Mouse (Mus musculus) limb, embryonic 10.5 days (tissue): ENCODE measurements at regions not wholly inside any gene's neighbourhood (a gene's known extent, or its start where the extent isn't known, plus 50 kb on each side); places are given as distances from the start of the nearest gene placed in this dataset.
"Not testable (repeated sequence)": the region's sequence is repeated elsewhere in the genome, so short reads cannot be mapped to it uniquely, and the experiment has no call there.

Experiments used
- DNase-seq: peaks from one replicate; pipeline ENCODE4 v3.0.0-alpha.2; 2017; ENCODE audit warnings: low spot score
- H3K27ac ChIP-seq: fragments of 300-500 bp; sonication (generic); 2 replicates; pipeline ENCODE4 v1.5.1; 2016; ENCODE audit warnings: mild to moderate bottlenecking
- H3K27me3 ChIP-seq: fragments of 300-500 bp; sonication (generic); 2 replicates; pipeline ENCODE4 v1.6.1; 2016; ENCODE audit warnings: low read depth, mild to moderate bottlenecking; ENCODE audit not compliant: poor library complexity, severe bottlenecking
- H3K36me3 ChIP-seq: fragments of 300-500 bp; sonication (generic); 2 replicates; pipeline ENCODE4 v1.6.1; 2016; ENCODE audit warnings: mild to moderate bottlenecking, moderate library complexity
- H3K4me1 ChIP-seq: fragments of 300-500 bp; sonication (generic); 2 replicates; pipeline ENCODE4 v1.6.1; 2016
- H3K4me3 ChIP-seq: fragments of 300-500 bp; sonication (generic); 2 replicates; pipeline ENCODE4 v1.5.1; 2016; ENCODE audit warnings: mild to moderate bottlenecking, moderate library complexity
- H3K9me3 ChIP-seq: fragments of 300-500 bp; sonication (generic); replicated peaks from 2 replicates; pipeline ENCODE4 v1.6.1; 2016; ENCODE audit warnings: mild to moderate bottlenecking
- WGBS: fragments of 180-500 bp; shearing (Covaris S2); methylation state at CpG from one replicate; pipeline ENCODE4 v1.1.7; 2016; 5-methylcytosine and 5-hydroxymethylcytosine counted together

GRCm38 (mm10) chr2:171985813-171986572 is 57.3 kb downstream of the Cbln4 start:
- Histone ChIP-seq H3K27ac (0 out of 2 replicates have a peak overlapping the region, but pooled peaks have one; percentile 19), H3K4me1 (peaks cover 25% of the 10 kb centered on the region), H3K27me3 (peaks cover 9% of the 10 kb centered on the region; the same call in 1 of the 2 replicates), H3K9me3 (no peaks in the 10 kb centered on the region), H3K36me3 (no peaks in the 10 kb centered on the region), H3K4me3 (no peak overlapping the region)
- 12% methylated on average over 8 of the region's 8 CpGs for WGBS
- DNase-seq: no peak

GRCm38 (mm10) chr2:171969311-171969905 is 73.9 kb downstream of the Cbln4 start:
- no peak for DNase-seq
- 64% methylated on average over 13 of the region's 13 CpGs for WGBS

DNA sequence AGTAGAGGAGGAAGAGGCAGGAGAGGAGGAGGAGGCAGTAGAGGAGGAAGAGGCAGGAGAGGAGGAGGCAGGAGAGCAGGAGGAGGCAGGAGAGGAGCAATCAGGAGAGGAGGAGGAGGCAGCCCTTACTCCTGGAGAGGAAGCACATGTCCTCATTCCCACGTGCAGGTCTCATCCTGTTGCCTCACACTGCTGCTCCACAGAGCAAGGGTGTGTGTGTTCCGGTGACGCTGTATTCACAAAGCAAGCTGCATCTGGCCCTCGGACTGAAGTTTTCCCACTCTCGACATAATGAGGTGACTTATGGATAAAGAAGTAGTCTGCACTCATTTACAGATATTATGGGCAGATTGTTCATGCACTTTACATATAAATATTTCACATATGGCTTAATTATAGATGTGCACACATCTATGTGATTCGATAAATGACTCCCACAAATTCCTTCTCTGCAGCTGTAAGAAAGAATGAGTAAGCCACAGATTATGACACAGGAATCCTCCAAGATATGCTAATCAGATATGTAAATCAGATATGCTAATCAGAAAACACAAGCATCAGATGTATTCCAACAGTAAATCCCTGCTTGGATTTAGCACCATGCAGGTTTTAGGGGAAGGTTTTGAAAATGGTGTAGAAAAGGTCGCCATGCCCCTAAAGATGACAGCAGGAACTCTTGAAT is 96.6 kb downstream of the Cbln4 start:
- WGBS: 86% methylated on average over 7 of the region's 7 CpGs
- Histone ChIP-seq H3K27me3 (no peaks in the 10 kb centered on the region), H3K36me3 (no peaks in the 10 kb centered on the region), H3K9me3 (no peaks in the 10 kb centered on the region), H3K4me1 (no peaks in the 10 kb centered on the region), H3K27ac (no peak overlapping the region), H3K4me3 (no peak overlapping the region)
- no peak for DNase-seq

More at GRCm38 (mm10) chr2:171969311-171969905, 73.9 kb downstream of the Cbln4 start:
- Histone ChIP-seq H3K27ac (no peak overlapping the region), H3K36me3 (no peaks in the 10 kb centered on the region), H3K27me3 (no peaks in the 10 kb centered on the region), H3K9me3 (no peaks in the 10 kb centered on the region), H3K4me3 (no peak overlapping the region), H3K4me1 (peaks cover 7% of the 10 kb centered on the region; the same call in 1 of the 2 replicates)

DNA sequence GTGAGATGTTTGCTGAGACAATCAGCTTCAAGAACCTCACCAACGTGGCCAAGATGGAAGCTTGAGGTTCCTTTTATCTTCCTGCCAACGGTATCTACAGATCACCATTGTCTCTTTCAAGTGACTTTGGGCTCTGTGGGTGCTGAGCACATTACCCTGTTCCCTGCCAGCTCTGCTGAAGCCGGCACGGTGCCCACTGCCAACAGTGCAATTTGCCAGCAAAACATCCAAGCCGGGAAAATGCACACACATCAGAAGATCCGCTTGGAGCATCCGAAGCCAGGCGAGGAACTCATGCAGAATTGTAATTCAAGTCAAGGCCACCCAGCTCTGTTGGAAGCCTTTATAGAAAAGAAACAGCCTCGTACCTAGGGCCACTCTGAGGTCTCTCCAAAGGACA is 100.6 kb downstream of the Cbln4 start:
- H3K36me3 ChIP-seq: no peaks in the 10 kb centered on the region
- no peaks in the 10 kb centered on the region for H3K9me3 ChIP-seq
- H3K4me3 ChIP-seq: no peak overlapping the region
- WGBS: 91% methylated on average over 9 of the region's 9 CpGs
- no peaks in the 10 kb centered on the region for H3K4me1 ChIP-seq
- H3K27me3 ChIP-seq: no peaks in the 10 kb centered on the region
- no peak overlapping the region for H3K27ac ChIP-seq
- DNase-seq: no peak

GRCm38 (mm10) chr2:171935646-171936325 is 107.5 kb downstream of the Cbln4 start:
- no peak overlapping the region for H3K27ac ChIP-seq
- H3K9me3 ChIP-seq: no peaks in the 10 kb centered on the region
- DNase-seq: no peak
- H3K4me3 ChIP-seq: no peak overlapping the region
- H3K4me1 ChIP-seq: no peaks in the 10 kb centered on the region
- no peaks in the 10 kb centered on the region for H3K36me3 ChIP-seq
- 82% methylated on average over 13 of the region's 13 CpGs for WGBS
- H3K27me3 ChIP-seq: no peaks in the 10 kb centered on the region

GRCm38 (mm10) chr2:171920960-171921359 is 122.3 kb downstream of the Cbln4 start:
- Histone ChIP-seq H3K4me3 (no peak overlapping the region), H3K4me1 (no peaks in the 10 kb centered on the region), H3K36me3 (no peaks in the 10 kb centered on the region), H3K27me3 (no peaks in the 10 kb centered on the region), H3K9me3 (no peaks in the 10 kb centered on the region), H3K27ac (no peak overlapping the region)
- 93% methylated on average over 5 of the region's 5 CpGs for WGBS
- DNase-seq: no peak

DNA sequence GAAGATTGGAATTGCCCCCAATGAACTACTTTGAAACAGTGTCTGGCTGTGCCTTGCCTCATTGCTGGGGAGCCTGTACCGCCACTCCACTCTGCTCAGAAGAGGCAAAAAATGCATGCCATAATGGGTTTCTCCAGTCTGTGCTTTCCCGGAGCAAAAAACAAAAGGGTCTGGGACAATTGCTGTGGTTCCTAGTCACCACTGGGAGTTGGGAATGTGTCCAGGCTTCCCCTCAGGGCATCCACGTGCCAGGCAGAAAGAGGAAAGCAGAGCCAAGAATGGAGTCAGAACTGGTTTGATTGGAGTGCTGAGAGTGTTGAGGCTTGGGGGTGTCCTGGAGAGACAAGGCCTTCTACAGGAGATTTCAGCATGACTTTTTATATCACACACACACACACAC is 156.0 kb downstream of the Cbln4 start:
- WGBS: 92% methylated on average over 3 of the region's 3 CpGs
- Histone ChIP-seq H3K9me3 (no peaks in the 10 kb centered on the region), H3K27me3 (no peaks in the 10 kb centered on the region), H3K36me3 (no peaks in the 10 kb centered on the region), H3K27ac (no peak overlapping the region), H3K4me3 (no peak overlapping the region), H3K4me1 (no peaks in the 10 kb centered on the region)
- no peak for DNase-seq

DNA sequence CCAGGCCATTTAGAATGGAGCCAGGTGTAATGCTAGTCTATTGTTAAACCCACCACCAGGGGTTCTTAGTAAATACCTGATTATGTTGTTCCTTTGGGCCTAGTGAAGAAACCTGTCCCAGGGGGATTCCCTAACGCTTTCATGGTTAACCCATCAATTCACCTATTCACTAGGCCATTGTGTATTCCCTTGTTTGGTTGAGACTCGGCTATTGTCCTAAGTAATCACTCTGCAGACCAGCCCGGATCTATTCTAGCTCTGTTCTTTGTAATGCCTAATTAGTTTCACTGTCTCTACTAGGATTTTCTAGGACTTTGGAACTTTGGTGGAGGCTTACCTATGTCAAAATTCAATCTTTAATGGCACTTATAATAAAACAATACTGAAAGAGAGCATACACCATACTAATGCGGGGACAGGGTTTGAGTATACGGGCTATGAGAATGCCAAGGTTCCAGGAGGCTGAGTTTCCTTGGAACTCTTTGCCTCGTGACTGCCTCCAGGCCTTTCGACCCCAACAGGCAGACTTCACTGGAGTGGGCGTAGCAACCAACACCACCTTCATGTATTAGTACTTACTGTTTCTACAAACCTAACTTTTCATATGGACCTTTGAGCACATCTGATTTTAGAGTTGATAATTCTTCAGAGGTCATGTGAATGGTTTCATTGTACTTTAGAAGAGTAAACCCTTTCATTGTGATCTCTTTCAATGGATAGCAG is 163.9 kb downstream of the Cbln4 start:
- H3K27me3 ChIP-seq, H3K27ac ChIP-seq, H3K9me3 ChIP-seq, DNase-seq, H3K4me1 ChIP-seq, H3K4me3 ChIP-seq, H3K36me3 ChIP-seq: not testable (repeated sequence)
- 86% methylated on average over 8 of the region's 8 CpGs for WGBS

- no peak overlapping the region for H3K4me3 ChIP-seq
- no peaks in the 10 kb centered on the region for H3K9me3 ChIP-seq
- no peaks in the 10 kb centered on the region for H3K36me3 ChIP-seq
- WGBS: 87% methylated on average over 3 of the region's 3 CpGs
- no peak for DNase-seq
- no peaks in the 10 kb centered on the region for H3K27me3 ChIP-seq
- H3K4me1 ChIP-seq: no peaks in the 10 kb centered on the region
- H3K27ac ChIP-seq: no peak overlapping the region
These were observed 175.7 kb downstream of the Cbln4 start for GRCm38 (mm10) chr2:171867550-171867949.

- no peak overlapping the region for H3K4me3 ChIP-seq
- DNase-seq: no peak
- 90% methylated on average over 8 of the region's 8 CpGs for WGBS
These were observed 178.8 kb downstream of the Cbln4 start for GRCm38 (mm10) chr2:171864376-171864965.

GRCm38 (mm10) chr2:171862626-171863025 is 180.6 kb downstream of the Cbln4 start:
- H3K4me1 ChIP-seq: no peaks in the 10 kb centered on the region
- 89% methylated on average over 2 of the region's 2 CpGs for WGBS

More at GRCm38 (mm10) chr2:171864376-171864965, 178.8 kb downstream of the Cbln4 start:
- Histone ChIP-seq H3K36me3 (no peaks in the 10 kb centered on the region), H3K4me1 (no peaks in the 10 kb centered on the region), H3K27me3 (no peaks in the 10 kb centered on the region), H3K9me3 (no peaks in the 10 kb centered on the region), H3K27ac (no peak overlapping the region)

DNA sequence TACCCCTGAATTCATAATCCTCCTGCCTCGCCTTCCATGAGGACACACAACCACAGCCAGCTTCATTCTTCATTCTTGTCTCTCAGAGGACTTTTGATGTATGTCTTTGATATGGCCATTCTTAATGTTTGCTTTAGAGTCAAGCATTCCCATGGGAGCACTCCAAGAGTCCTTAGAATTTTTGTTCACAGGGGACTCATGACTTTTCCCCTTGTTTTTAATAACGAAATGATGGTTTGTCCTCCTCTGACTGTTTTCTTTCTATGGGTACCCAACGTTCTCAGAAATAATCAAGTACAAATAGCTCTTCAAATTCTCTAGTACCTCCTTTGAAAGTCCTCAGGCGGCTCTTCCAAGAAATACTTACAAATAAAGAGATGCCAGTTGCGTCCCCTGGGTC is 184.4 kb downstream of the Cbln4 start:
- Histone ChIP-seq H3K27ac (no peak overlapping the region), H3K36me3 (no peaks in the 10 kb centered on the region), H3K27me3 (no peaks in the 10 kb centered on the region), H3K4me1 (no peaks in the 10 kb centered on the region), H3K9me3 (no peaks in the 10 kb centered on the region), H3K4me3 (no peak overlapping the region)
- no peak for DNase-seq
- WGBS: 84% methylated on average over 5 of the region's 5 CpGs

More at GRCm38 (mm10) chr2:171862626-171863025, 180.6 kb downstream of the Cbln4 start:
- no peaks in the 10 kb centered on the region for H3K27me3 ChIP-seq
- no peak overlapping the region for H3K27ac ChIP-seq
- DNase-seq: no peak
- H3K4me3 ChIP-seq: no peak overlapping the region
- H3K9me3 ChIP-seq: no peaks in the 10 kb centered on the region
- H3K36me3 ChIP-seq: no peaks in the 10 kb centered on the region
